8 mouse cellular contexts compared by ENCODE assay signal in the genomic region with DNA sequence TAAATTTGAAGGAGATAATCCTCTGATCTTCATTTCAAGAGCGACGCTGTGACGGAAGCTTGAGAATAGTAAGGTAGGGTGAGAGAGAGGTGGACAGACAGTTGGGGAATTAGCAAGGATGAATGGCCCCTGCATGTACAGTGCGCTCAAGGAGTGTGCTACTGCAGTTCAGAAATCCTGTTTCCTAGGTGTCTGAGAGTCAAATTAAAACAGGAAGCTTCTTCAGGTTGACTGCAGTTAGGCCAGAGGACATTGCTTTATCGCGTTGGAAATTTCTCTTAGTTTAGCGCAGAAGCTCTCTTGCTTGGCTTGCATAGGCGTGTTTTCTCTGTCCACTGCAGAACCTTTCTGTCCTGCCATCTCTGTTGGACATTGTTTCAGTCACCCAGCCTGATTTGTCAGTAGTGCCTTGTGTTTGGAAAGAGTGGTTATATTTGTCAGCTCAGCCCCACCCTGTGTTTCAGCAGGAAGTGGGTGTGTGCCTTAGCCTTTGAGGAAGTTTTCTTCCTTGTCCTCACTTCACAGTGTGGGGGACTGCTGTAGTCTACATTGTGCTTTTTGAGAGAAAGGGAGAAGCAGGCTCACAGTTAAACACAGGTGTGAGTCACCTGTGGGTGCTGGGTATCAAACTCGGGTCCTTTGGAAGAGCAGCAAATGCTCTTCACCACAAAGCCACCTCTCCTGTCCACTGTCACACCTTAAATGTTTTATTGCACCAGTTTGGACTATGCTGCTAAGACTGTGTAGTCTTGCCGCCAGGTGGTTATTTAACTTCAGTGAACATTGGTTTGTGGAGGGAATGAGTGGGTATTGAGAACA. TPM values are rescaled to one million over a fixed set of nuclear protein-coding genes. Genes with fewer than 3 reads are reported as not detected.
DNase-seq lines count a peak whose midpoint lies in the region; ATAC-seq and TF ChIP-seq lines count a peak whose summit lies in the region.
"Had no signal": no experiment of that assay in that cellular context is flagged by ENCODE, and none has a peak within 500 bp of the region (broad histone marks: within the 10 kb centered on the region; RNA-seq: fewer than 3 reads in every experiment).

No protein-coding gene starts in this region.

- peak overlapping the region; percentile 67 for H3K27ac ChIP-seq in heart, embryonic 15.5 days
- H3K27ac ChIP-seq in lung, embryonic 16.5 days (ENCODE audit: low read length) = peak overlapping the region; percentile 55
- H3K27ac ChIP-seq in thymus, adult 2 months (ENCODE audit: control insufficient read depth, insufficient read depth, low read length) = peak overlapping the region; percentile 95
- no peak overlapping the region for H3K27ac ChIP-seq in hindbrain, embryonic 11.5 days (ENCODE audit: low read depth, low read length)
- H3K27ac ChIP-seq: hindbrain, embryonic 15.5 days had no signal

- TF ChIP-seq CTCF in thymus, adult 2 months (IDR thresholded peaks at IDR 0.05; ENCODE audit: borderline replicate concordance, control insufficient read depth, extremely low read depth, insufficient read depth, low read length, poor library complexity) = no peak

- H3K27me3 ChIP-seq in heart, embryonic 15.5 days = no peaks in the 10 kb centered on the region
- H3K27me3 ChIP-seq in lung, embryonic 16.5 days (ENCODE audit: control insufficient read depth, insufficient read depth, low read depth, low read length) = no peaks in the 10 kb centered on the region
- H3K27me3 ChIP-seq in thymus, adult 2 months (ENCODE audit: control insufficient read depth, insufficient read depth, low read length) = no peaks in the 10 kb centered on the region
- no peaks in the 10 kb centered on the region for H3K27me3 ChIP-seq in hindbrain, embryonic 11.5 days (ENCODE audit: control insufficient read depth, insufficient read depth, low read length)
- H3K27me3 ChIP-seq: hindbrain, embryonic 15.5 days had no signal

- ATAC-seq in heart, embryonic 15.5 days (replicated peaks; ENCODE audit: insufficient number of reproducible peaks, insufficient read depth, low FRiP score, low read depth) = no peak
- peak; percentile 71 for ATAC-seq in lung, embryonic 16.5 days (ENCODE audit: low read depth)
- no peak for ATAC-seq in hindbrain, embryonic 11.5 days (ENCODE audit: low FRiP score)

- intact Hi-C loops in left cerebral cortex, postnatal 4 days (cut with DNase I) = no loop called here

- H3K36me3 ChIP-seq in heart, embryonic 15.5 days = no peaks in the 10 kb centered on the region
- 0 out of 2 replicates have a peak, but pooled peaks cover 2% of the 10 kb centered on the region for H3K36me3 ChIP-seq in lung, embryonic 16.5 days (ENCODE audit: control insufficient read depth, insufficient read depth, low read length)
- peaks cover 2% of the 10 kb centered on the region; the same call in 1 of the 2 replicates for H3K36me3 ChIP-seq in thymus, adult 2 months (ENCODE audit: control insufficient read depth, insufficient read depth, low read length)
- no peaks in the 10 kb centered on the region for H3K36me3 ChIP-seq in hindbrain, embryonic 11.5 days (ENCODE audit: control insufficient read depth, insufficient read depth, low read length)
- H3K36me3 ChIP-seq: hindbrain, embryonic 15.5 days had no signal

- DNase-seq in B cell, adult 2 months = peak; percentile 70 to 72
- peak; percentile 42 to 57 for DNase-seq in CD8-positive naive resting alpha-beta T cell, adult 2 months (ENCODE audit: low read depth in 2 of 2, low spot score in 2 of 2)
- peak; percentile 69 for DNase-seq in thymus, adult 2 months
- DNase-seq in hindbrain, embryonic 11.5 days (ENCODE audit: low spot score) = no peak
- no peak for DNase-seq in left cerebral cortex, postnatal 4 days

- H3K9ac ChIP-seq in heart, embryonic 15.5 days = 0 out of 2 replicates have a peak overlapping the region, but pooled peaks have one; percentile 10
- no peak overlapping the region; the same call in 1 of the 2 replicates for H3K9ac ChIP-seq in lung, embryonic 16.5 days (ENCODE audit: low read length)
- no peak overlapping the region for H3K9ac ChIP-seq in hindbrain, embryonic 11.5 days (ENCODE audit: low read depth, low read length)
- H3K9ac ChIP-seq: hindbrain, embryonic 15.5 days had no signal

- H3K4me2 ChIP-seq in heart, embryonic 15.5 days = 0 out of 2 replicates have a peak overlapping the region, but pooled peaks have one; percentile 19
- no peak overlapping the region; the same call in 1 of the 2 replicates for H3K4me2 ChIP-seq in lung, embryonic 16.5 days (ENCODE audit: low read depth, low read length)
- H3K4me2 ChIP-seq in hindbrain, embryonic 11.5 days (replicated peaks; ENCODE audit: low read depth, low read length) = no peak overlapping the region
- H3K4me2 ChIP-seq: hindbrain, embryonic 15.5 days had no signal

- no peaks in the 10 kb centered on the region for H3K9me3 ChIP-seq in heart, embryonic 15.5 days (replicated peaks)
- H3K9me3 ChIP-seq in lung, embryonic 16.5 days (ENCODE audit: control insufficient read depth, low read length) = no peaks in the 10 kb centered on the region
- H3K9me3 ChIP-seq in hindbrain, embryonic 11.5 days (ENCODE audit: control insufficient read depth, low read length) = no peaks in the 10 kb centered on the region
- H3K9me3 ChIP-seq: hindbrain, embryonic 15.5 days had no signal

- 0 out of 2 replicates have a peak, but pooled peaks have one; percentile 20 for TF ChIP-seq POLR2A in thymus, adult 2 months (IDR thresholded peaks at IDR 0.05; ENCODE audit: control insufficient read depth, extremely low read depth, insufficient read depth, low read length, poor library complexity)

- no peak overlapping the region for H3K4me3 ChIP-seq in heart, embryonic 15.5 days
- no peak overlapping the region for H3K4me3 ChIP-seq in lung, embryonic 16.5 days (ENCODE audit: low read length)
- H3K4me3 ChIP-seq in thymus, adult 2 months (ENCODE audit: control insufficient read depth, insufficient read depth, low read length) = no peak overlapping the region; the same call in 1 of the 2 replicates
- H3K4me3 ChIP-seq in hindbrain, embryonic 11.5 days (ENCODE audit: low read depth, low read length) = no peak overlapping the region
- H3K4me3 ChIP-seq: hindbrain, embryonic 15.5 days had no signal

- WGBS in heart, embryonic 15.5 days = 63% methylated on average over 10 of the region's 10 CpGs
- WGBS in lung, embryonic 16.5 days = 65% methylated on average over 10 of the region's 10 CpGs
- WGBS in thymus, adult 2 months = 17% methylated on average over 10 of the region's 10 CpGs
- WGBS in hindbrain, embryonic 11.5 days = 88% methylated on average over 10 of the region's 10 CpGs

- H3K4me1 ChIP-seq in heart, embryonic 15.5 days (replicated peaks) = peaks cover 62% of the 10 kb centered on the region
- H3K4me1 ChIP-seq in lung, embryonic 16.5 days (replicated peaks; ENCODE audit: control insufficient read depth, insufficient read depth, low read length) = peaks cover 45% of the 10 kb centered on the region
- peaks cover 37% of the 10 kb centered on the region for H3K4me1 ChIP-seq in thymus, adult 2 months (replicated peaks; ENCODE audit: control insufficient read depth, insufficient read depth, low read length)
- H3K4me1 ChIP-seq in hindbrain, embryonic 11.5 days (replicated peaks; ENCODE audit: control insufficient read depth, insufficient read depth, low read length) = no peaks in the 10 kb centered on the region

RNA-seq across cellular contexts. Expression of a gene that starts 39.1 kb away (rescaled TPM):
- polyA plus RNA-seq in heart, embryonic 15.5 days (2015; fragmentation: Nextera tagmentation; extraction: Ambion mirVana) = 67.3 and 72.8 TPM in 2 replicates
- 140 and 144 TPM in 2 replicates for polyA plus RNA-seq in lung, embryonic 16.5 days (2015; fragmentation: Nextera tagmentation; extraction: Ambion mirVana)
- polyA plus RNA-seq in thymus, adult 2 months (2012; rRNA removed) = 163 and 186 TPM in 2 replicates
- polyA plus RNA-seq in hindbrain, embryonic 11.5 days (2014; fragmentation: Nextera tagmentation; extraction: Ambion mirVana) = 34.6 and 58.4 TPM in 2 replicates
- total RNA-seq in left cerebral cortex, postnatal 4 days (2021) = 10 to 100 TPM; 34.0 to 35.7 TPM

RNA-seq across cellular contexts. Expression of a gene that starts 42.5 kb away (rescaled TPM):
- 0.28 and 1.7 TPM in 2 replicates for polyA plus RNA-seq in heart, embryonic 15.5 days (2015; fragmentation: Nextera tagmentation; extraction: Ambion mirVana)
- 7.7 and 13.2 TPM in 2 replicates for polyA plus RNA-seq in lung, embryonic 16.5 days (2015; fragmentation: Nextera tagmentation; extraction: Ambion mirVana)
- 0.90 and 1.1 TPM in 2 replicates for polyA plus RNA-seq in thymus, adult 2 months (2012; rRNA removed)
- 0.91 and 0.93 TPM in 2 replicates for polyA plus RNA-seq in hindbrain, embryonic 11.5 days (2014; fragmentation: Nextera tagmentation; extraction: Ambion mirVana)
- 1 to 10 TPM in 1 of 2 experiments, under 1 TPM in 1; 0.72 to 1.8 TPM for total RNA-seq in left cerebral cortex, postnatal 4 days (2021)

RNA-seq across cellular contexts. Expression of a gene that starts 42.9 kb away (rescaled TPM):
- polyA plus RNA-seq in heart, embryonic 15.5 days (2015; fragmentation: Nextera tagmentation; extraction: Ambion mirVana) = 0.05 and 0.34 TPM in 2 replicates
- 0.15 TPM in 1 of 2 replicates, not detected in the other for polyA plus RNA-seq in lung, embryonic 16.5 days (2015; fragmentation: Nextera tagmentation; extraction: Ambion mirVana)
- polyA plus RNA-seq in thymus, adult 2 months (2012; rRNA removed) = 0.15 TPM in 1 of 2 replicates, not detected in the other
- 0.19 and 0.50 TPM in 2 replicates for polyA plus RNA-seq in hindbrain, embryonic 11.5 days (2014; fragmentation: Nextera tagmentation; extraction: Ambion mirVana)
- 1 to 10 TPM; 2.0 to 2.1 TPM for total RNA-seq in left cerebral cortex, postnatal 4 days (2021)

Comparison
In these comparisons a context has a peak if more than half of its experiments do, and no peak if none do; other contexts are left out.
1. DNase-seq: peak in B cell, adult 2 months (2 of 2), CD8-positive naive resting alpha-beta T cell, adult 2 months (2 of 2) and thymus, adult 2 months (single experiment); none in hindbrain, embryonic 11.5 days (single experiment) and left cerebral cortex, postnatal 4 days (single experiment).